Mouse (Mus musculus) layer of hippocampus, postnatal 10 days (tissue): Measurements from ENCODE around the gene Stx1a. TPM values are rescaled to one million over a fixed set of nuclear protein-coding genes. Genes with fewer than 3 reads are reported as not detected.

ENCODE experiments used
- DNase-seq, 2 experiments: peaks; one replicate each; pipeline ENCODE4 v3.0.0; 2021; ENCODE audit warnings: low spot score in 2 of 2
- total RNA-seq, 2 experiments: library from RNA; stranded (reverse); gene quantifications; 2 replicates each; pipeline ENCODE4 v1.2.3; 2021

Stx1a gene
- total RNA-seq, 2 experiments from 2014 or later: 182 to 196 TPM

DNA sequence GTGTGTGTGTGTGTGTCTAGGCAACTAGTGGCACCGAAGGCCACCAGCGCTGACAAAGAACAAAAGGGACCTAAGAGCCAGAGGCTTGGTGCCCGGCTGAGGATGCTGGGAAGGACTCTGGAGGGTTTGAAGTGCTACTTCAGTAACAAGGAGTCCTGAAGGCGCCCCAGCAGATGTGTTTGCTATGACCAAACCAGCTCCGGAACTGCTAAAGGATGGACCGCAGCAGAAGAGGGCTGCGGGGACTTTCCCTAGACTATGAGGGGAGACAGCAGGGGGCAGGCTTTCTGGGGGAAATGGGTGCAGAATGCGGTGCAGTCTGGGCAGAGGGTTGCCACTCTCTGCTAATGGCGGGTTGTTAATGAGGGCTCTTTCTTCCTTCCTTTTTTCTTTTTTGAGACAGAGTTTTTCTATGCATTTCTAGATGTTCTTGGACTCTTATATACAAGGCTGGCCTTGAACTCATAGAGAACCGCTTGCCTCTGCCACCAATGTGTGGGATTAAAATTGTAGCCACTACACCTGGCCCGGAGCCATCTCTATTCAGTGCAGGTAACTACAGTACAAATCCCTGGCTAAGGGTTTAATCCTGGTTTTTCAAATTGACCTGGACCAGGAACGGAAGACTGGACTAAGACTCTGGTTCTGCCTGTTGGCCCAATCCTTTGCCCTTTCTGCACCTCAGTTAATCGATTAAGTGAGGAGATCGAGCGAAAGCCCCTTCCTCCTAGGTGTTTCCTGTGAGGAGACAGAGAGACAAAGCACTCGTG, 15.3 kb upstream of the Stx1a start:
- peak; percentile 28 to 52 for DNase-seq

- peak; percentile 89 to 92 for DNase-seq
These were observed 14.4 kb upstream of the Stx1a start, which contains the start of gene Abhd11 for GRCm38 (mm10) chr5:135008671-135009589. Gene Abhd11 (plus strand): TSS chr5:135009152.

DNA sequence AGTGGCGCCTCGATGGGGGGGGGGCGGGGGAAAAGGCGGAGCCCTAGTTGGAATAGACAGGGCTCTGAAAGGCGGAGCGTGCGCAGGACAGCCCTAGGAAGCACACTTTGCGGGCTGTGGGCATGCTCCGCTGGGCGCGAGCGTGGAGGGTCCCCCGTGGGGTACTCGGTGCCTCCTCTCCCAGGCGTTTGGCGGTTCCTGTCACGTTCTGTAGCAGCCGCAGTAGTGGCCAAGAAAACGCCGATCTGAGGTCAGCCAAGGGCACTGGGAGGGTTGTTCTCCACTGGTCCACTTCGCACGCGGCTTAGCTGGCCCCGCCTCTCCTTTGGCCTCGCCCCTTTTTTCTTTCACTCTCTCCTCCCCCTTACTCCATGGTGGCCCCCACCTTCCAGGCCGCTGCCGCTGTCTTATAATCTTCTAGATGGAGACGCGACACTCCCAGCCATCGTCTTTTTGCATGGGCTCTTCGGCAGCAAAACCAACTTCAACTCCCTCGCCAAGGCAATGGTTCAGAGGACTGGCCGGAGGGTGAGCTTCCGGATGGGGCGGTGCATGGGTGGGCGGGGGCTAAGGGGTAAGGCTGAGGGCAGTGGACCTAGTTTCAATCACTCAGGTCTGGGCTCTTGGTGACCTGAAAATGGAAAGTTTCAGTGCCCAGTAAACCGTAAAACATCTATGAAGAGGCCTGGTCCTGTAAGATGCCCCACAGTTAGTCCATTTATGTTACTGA, 13.5 kb upstream of the Stx1a start:
- DNase-seq: peak; percentile 83 to 86

DNA sequence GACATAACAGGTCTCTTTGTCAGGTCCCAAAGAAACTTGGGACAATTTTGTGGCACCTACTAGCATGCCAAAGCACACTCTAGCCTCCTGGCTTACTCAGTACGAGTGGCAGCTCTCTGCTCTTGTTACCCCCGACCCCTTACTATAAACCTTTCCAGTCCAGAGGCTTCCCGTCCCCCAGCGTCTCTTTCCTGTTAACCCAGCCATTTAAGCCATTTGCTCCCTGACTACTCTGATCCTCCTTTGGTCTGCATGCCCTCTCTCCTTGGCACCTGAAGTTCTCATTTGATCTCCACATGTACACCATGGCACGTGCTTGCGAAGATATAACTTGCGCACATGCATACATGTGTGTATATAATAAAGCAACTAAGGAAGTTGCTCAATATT, 13.0 kb upstream of the Stx1a start:
- DNase-seq: no peak

GRCm38 (mm10) chr5:135010841-135011743, 12.2 kb upstream of the Stx1a start:
- DNase-seq: no peak

DNA sequence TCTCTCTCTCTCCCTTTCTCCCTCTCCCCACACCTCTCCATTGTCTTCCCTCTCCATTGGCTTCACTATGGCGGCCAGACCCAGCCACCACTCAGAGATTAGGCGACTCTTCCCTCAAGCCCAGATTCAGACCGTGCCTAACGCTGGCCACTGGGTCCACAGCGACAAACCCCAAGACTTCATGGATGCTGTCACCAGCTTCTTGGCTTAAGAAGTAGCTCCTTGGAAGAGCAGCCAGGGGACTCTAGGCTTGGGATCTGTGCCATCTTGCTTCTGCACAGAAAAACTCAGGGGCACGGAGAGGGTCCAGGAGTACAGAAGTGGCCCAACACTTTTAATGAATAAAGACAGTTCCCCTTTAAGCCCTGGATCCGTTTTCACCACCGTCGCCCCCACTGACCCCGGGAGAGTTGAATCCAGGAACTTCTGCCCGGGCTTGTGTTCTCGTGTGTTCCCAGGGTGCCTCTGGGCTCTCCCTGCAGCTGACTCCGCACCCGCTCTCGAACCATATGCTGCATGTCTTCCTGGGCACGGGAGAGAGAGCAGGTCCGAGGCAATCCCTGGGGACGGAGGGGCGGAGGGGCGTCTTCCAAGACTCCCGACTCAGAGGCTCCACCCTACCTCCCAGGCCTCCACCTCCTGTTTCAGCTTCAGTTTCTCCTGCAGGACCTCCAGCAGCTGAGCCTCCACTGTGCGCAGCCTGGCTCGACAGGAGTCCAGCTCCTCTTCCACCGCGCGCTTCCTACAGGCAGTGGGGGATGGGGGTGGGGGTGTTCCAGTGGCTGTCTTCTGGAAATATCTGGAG, 11.3 kb upstream of the Stx1a start:
- no peak for DNase-seq

DNA sequence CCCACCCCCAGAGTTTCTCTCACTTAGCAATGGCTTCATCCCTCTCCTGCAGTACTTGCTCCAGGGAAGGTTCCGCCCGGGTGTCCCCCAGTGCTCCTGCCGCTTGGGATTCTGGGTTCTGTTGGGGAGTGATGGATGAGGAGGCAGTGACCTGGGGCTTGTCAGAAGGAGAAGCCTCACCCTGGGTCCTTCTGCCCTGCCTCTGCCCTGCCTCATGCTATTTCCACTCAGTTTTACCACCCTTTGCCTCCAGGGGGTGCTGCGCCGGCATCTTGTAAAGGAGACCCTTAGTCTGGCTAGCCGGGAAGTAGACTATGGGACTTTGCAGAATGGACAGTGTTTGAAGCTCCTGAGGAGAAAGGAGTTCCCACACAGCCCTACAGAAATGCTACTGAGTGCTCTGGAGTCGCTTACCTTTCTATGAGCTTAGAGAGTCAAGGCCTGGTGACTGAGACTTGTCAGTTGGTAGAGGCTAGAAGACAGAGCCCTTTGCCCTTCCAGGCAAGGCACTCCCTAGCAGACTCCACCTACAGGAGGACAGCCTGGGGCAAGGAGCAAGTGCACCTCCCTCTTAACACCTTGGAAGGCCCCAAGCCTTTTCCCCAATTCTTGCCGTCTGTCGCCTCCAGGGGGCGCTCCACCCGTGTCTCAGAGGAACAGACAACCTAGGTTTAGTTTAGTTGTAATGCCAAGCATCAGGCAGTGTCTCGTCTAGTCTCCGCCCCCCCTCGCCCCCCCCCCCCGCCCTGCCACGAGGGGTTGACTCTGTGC, 10.4 kb upstream of the Stx1a start:
- peak; percentile 79 to 83 for DNase-seq

- DNase-seq: peak; percentile 96
These were observed 7.8 kb upstream of the Stx1a start for GRCm38 (mm10) chr5:135015497-135015896.

DNA sequence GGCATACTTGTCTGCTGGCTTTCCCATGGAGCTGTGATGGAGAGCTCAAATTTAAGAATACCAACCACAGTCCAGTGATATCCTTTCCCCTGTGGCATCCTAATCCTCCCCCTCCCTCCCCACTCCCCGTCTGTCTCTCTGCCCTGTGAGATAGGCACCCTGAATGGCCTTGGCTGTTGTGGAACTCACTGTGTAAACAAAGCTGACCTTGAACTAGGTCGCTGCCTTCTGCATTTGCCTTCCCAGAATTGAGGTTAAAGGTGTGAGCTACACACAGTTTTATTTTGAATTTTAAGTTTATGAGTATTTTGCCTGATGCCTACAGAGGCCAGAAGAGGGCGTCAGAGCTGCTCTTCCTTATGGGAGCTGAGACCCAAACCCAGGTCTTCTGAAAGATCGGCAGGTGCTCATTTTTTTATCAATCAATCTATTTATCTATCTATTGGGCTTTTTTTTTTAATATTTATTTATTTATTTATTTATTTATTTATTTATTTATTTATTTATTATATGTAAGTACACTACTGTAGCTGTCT, 7.0 kb upstream of the Stx1a start:
- DNase-seq: no peak

- peak; percentile 43 to 57 for DNase-seq
These were observed 1.5 kb upstream of the Stx1a start for GRCm38 (mm10) chr5:135021814-135022213.

GRCm38 (mm10) chr5:135024665-135025224, 1.5 kb downstream of the Stx1a start:
- DNase-seq: no peak

- DNase-seq: no peak
These were observed 2.6 kb downstream of the Stx1a start for GRCm38 (mm10) chr5:135025899-135026298.

GRCm38 (mm10) chr5:135029007-135029854, 5.9 kb downstream of the Stx1a start:
- DNase-seq: no peak

- DNase-seq: no peak
These were observed 9.3 kb downstream of the Stx1a start for GRCm38 (mm10) chr5:135032581-135032980.

DNA sequence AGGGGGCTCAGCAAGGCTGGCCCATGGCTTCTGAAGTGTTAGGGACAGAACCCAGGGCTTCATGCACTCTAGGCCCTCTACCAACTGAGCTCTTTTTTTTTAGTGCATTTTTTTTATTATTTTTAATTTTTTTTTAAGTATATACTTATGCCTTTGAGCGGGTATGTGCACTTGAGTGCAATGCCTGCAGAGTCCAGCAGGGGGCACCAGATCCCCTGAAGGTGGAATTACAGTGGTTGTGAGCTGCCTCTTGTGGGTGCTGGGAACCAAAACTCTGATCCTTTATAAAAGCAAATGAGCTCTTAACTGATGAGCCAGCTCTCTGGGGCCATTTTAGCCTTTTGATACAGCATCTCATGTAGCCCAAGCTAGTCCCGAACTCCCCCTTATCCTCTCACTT, 11.3 kb downstream of the Stx1a start:
- DNase-seq: no peak

- DNase-seq: no peak
These were observed 12.5 kb downstream of the Stx1a start for GRCm38 (mm10) chr5:135035608-135036359.
